Mouse (Mus musculus) midbrain, postnatal 0 days (tissue): ENCODE data around the gene Sugct. TPM values are rescaled to one million over a fixed set of nuclear protein-coding genes. Genes with fewer than 3 reads are reported as not detected.

Experiments
- ATAC-seq: fragments of 200-750 bp; cut with Nextera tagmentation; 2 replicates; pipeline ENCODE4 v1.8.0; 2017; ENCODE audit warnings: moderate number of reproducible peaks, mild to moderate bottlenecking, moderate TSS enrichment, moderate library complexity; ENCODE audit not compliant: low FRiP score
- DNase-seq: peaks from one replicate; pipeline ENCODE4 v3.0.0-alpha.2; 2015; ENCODE audit warnings: low spot score
- H3K27ac ChIP-seq: fragments of 300-500 bp; sonication (generic); 2 replicates; pipeline ENCODE4 v1.5.1; 2014; ENCODE audit warnings: low read depth, mild to moderate bottlenecking, low read length, mixed read lengths
- H3K27me3 ChIP-seq: fragments of 300-500 bp; sonication (generic); 2 replicates; pipeline ENCODE4 v1.6.1; 2014; ENCODE audit warnings: low read length, control low read depth, mixed read lengths; ENCODE audit not compliant: insufficient read depth
- H3K36me3 ChIP-seq: fragments of 300-500 bp; sonication (generic); 2 replicates; pipeline ENCODE4 v1.6.1; 2014; ENCODE audit warnings: low read length, control low read depth, mixed read lengths; ENCODE audit not compliant: insufficient read depth
- H3K4me1 ChIP-seq: fragments of 300-500 bp; sonication (generic); 2 replicates; pipeline ENCODE4 v1.6.1; 2014; ENCODE audit warnings: mild to moderate bottlenecking, control low read depth, antibody characterized with exemption, low read length, mixed read lengths; ENCODE audit not compliant: insufficient read depth
- H3K4me2 ChIP-seq: fragments of 300-500 bp; sonication (generic); 2 replicates; pipeline ENCODE4 v1.6.1; 2014; ENCODE audit warnings: low read depth, mild to moderate bottlenecking, low read length, mixed read lengths; ENCODE audit not compliant: poor library complexity, severe bottlenecking
- H3K4me3 ChIP-seq: fragments of 300-500 bp; sonication (generic); 2 replicates; pipeline ENCODE4 v1.5.1; 2014; ENCODE audit warnings: low read depth, mild to moderate bottlenecking, low read length, moderate library complexity
- H3K9ac ChIP-seq: fragments of 300-500 bp; sonication (generic); replicated peaks from 2 replicates; pipeline ENCODE4 v1.6.1; 2014; ENCODE audit warnings: mild to moderate bottlenecking, low read length, moderate library complexity, mixed read lengths; ENCODE audit not compliant: poor library complexity, severe bottlenecking
- H3K9me3 ChIP-seq: fragments of 300-500 bp; sonication (generic); 2 replicates; pipeline ENCODE4 v1.6.1; 2016; ENCODE audit warnings: low read length, control low read depth
- CTCF ChIP-seq: IDR thresholded peaks from 2 replicates; pipeline ENCODE4 v1.5.1; 2016; ENCODE audit warnings: antibody characterized with exemption, mild to moderate bottlenecking
- WGBS: fragments of 180-500 bp; shearing (Covaris S2); extraction: QIAGEN DNeasy Blood & Tissue Kit; methylation state at CpG from one replicate; pipeline ENCODE4 v1.1.7; 2014; 5-methylcytosine and 5-hydroxymethylcytosine counted together
- polyA plus RNA-seq: library from polyadenylated mRNA; unstranded; fragments of >200 nt; fragmentation: Nextera tagmentation; extraction: Ambion mirVana; gene quantifications from 2 replicates; pipeline ENCODE4 v1.2.1, GENCODE M21; 2015
- total RNA-seq: library from RNA; depleted of rRNA; stranded (reverse); fragments of >200 nt; gene quantifications from 2 replicates; pipeline ENCODE4 v1.2.3, GENCODE M21; 2014

The Sugct gene
- total and polyA plus RNA-seq, 2 experiments from 2014 or later: 1.5 to 2.9 TPM

DNA sequence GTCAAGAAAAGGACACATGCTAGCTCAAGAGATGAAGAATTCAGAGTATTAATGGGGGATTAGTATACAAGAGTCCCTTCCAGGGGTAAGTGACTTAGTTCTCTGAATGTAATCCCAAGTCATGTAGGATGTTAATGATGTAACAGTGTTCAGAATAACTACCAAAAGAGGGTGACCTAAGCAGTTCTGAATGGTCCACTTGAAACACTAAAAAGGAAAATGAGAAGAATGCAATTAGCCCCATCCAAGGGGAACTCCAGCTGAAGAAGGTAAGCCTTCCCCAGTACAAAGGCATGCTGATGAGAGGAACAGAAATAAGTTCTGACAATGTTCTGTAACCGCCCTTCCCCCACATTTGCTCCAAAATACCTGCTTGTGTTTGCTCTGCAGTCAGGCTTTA, 760.3 kb downstream of the Sugct start:
- Histone ChIP-seq H3K36me3 (no peaks in the 10 kb centered on the region), H3K27ac (no peak overlapping the region), H3K9ac (no peak overlapping the region), H3K27me3 (no peaks in the 10 kb centered on the region), H3K9me3 (no peaks in the 10 kb centered on the region), H3K4me2 (no peak overlapping the region), H3K4me1 (no peaks in the 10 kb centered on the region), H3K4me3 (no peak overlapping the region)
- WGBS: 77% methylated on average over 1 of the region's 1 CpGs
- no peak for TF ChIP-seq CTCF
- ATAC-seq: no peak
- DNase-seq: no peak

DNA sequence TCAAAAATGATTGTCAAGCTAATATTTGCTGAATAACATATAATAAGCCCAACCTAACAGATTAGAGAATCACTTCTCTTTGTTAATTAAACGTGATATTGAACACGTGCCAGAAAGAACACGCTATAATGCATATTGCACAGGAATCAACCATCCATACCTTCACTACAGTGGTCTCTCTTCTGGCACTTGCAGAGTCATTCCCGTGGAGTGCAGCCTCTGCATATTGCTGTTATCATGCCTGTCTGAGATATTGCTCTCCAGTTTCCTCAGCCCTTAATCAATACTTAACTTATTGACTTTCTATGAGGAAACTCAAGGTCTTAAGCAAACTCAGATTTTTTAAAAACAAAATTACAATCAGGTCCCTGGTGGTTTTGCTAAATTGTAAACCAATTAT, 761.8 kb downstream of the Sugct start:
- ATAC-seq (no peak), DNase-seq (no peak)
- Histone ChIP-seq H3K4me1 (no peaks in the 10 kb centered on the region), H3K9me3 (no peaks in the 10 kb centered on the region), H3K4me2 (no peak overlapping the region), H3K36me3 (no peaks in the 10 kb centered on the region), H3K4me3 (no peak overlapping the region), H3K27ac (no peak overlapping the region), H3K27me3 (no peaks in the 10 kb centered on the region), H3K9ac (no peak overlapping the region)
- no peak for TF ChIP-seq CTCF
- WGBS: 84% methylated on average over 4 of the region's 4 CpGs

DNA sequence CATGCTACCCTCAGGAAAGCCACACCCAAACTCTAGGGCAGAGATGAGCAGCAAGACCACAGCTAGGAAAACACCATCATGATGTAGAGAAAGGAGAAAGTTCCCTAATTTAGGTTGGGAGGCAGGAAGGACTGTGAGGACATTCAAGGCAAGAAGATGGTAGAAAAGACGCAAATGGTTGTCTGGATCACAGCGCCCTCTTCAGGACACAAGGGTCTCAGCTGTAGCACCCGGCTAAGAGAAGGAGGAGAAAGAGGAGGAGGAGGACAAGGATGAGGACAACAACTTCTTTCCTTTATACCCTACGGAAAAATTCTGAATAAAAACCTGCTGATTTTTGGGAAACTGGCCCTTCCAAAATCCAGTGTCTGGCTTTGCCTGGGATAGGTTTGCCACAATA, 774.0 kb downstream of the Sugct start:
- Histone ChIP-seq H3K9ac (no peak overlapping the region), H3K27me3 (no peaks in the 10 kb centered on the region), H3K4me1 (no peaks in the 10 kb centered on the region), H3K4me3 (no peak overlapping the region), H3K27ac (no peak overlapping the region), H3K9me3 (no peaks in the 10 kb centered on the region), H3K36me3 (no peaks in the 10 kb centered on the region), H3K4me2 (no peak overlapping the region)
- 0 out of 2 replicates have a peak, but pooled peaks have one; percentile 8 for TF ChIP-seq CTCF
- WGBS: 43% methylated on average over 4 of the region's 4 CpGs
- ATAC-seq: no peak
- DNase-seq: no peak

DNA sequence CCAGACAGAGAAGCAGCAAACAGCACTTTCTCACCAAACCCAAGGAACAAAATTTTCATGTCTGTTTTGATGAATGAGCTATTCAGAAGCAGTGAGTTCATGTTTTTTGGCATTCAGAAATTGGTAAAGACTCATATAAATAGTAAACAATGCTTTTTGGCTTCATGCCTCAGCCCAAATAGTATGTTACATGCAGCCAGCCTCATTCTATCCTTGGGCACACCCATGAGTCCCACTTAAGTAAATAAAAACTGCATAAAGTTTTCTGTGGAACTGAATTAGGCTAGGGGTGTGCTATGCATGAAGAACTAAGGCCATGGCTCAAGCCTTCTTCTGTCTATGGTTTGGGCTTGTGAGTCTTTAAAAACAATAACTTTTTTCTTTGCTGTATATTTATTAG, 779.7 kb downstream of the Sugct start:
- Histone ChIP-seq H3K36me3 (no peaks in the 10 kb centered on the region), H3K27me3 (no peaks in the 10 kb centered on the region), H3K9me3 (no peaks in the 10 kb centered on the region), H3K4me1 (no peaks in the 10 kb centered on the region), H3K4me3 (no peak overlapping the region), H3K4me2 (no peak overlapping the region), H3K27ac (no peak overlapping the region), H3K9ac (no peak overlapping the region)
- TF ChIP-seq CTCF: no peak
- DNase-seq (no peak), ATAC-seq (no peak)

DNA sequence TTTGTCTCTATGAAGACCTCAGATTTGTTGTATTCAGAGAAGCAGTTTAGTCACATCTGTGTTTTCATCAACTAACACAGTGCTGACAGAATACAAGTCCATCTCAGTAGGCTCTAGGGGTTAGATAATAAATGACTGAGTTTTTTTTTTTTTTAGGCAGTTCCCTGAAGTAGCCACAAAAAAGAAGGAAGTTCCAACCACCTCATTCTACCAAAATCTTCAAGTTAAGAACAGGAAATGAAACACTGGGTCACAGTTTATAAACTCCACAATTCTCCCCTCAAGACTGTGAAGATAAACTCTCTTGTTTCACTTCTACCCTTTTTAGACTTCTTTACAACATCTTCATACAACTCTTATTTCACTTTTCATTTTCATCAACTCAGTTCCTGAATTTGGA, 783.1 kb downstream of the Sugct start:
- H3K27me3 ChIP-seq: no peaks in the 10 kb centered on the region
- no peak overlapping the region for H3K9ac ChIP-seq
- no peak for ATAC-seq

DNA sequence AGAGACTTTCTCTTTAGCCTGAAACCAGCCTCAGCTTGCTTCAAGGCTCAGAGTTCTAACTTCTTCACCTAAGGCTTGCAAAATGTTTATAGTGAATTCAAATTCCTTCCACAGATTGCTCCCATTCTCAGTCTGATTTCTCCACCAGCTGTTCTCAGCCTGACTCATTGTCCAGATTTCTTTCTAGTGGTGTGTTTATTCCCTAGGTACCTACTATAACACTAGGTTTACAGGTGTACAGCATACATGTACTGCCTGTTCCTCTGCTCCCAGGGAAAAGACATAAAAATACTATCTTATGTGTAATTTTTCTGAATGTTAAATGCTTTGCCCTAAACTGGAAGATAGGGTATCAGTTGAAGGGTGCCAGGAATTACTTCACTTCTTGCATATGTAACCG, 788.4 kb downstream of the Sugct start:
- ATAC-seq (no peak), DNase-seq (no peak)
- Histone ChIP-seq H3K4me2 (no peak overlapping the region), H3K4me1 (no peaks in the 10 kb centered on the region), H3K4me3 (no peak overlapping the region), H3K36me3 (no peaks in the 10 kb centered on the region), H3K27me3 (no peaks in the 10 kb centered on the region), H3K27ac (no peak overlapping the region), H3K9ac (no peak overlapping the region), H3K9me3 (no peaks in the 10 kb centered on the region)
- 100% methylated on average over 1 of the region's 1 CpGs for WGBS
- no peak for TF ChIP-seq CTCF

More for the DNA sequence above, 783.1 kb downstream of the Sugct start:
- no peak overlapping the region for H3K4me2 ChIP-seq
- DNase-seq: no peak
- no peak overlapping the region for H3K27ac ChIP-seq
- H3K4me1 ChIP-seq: no peaks in the 10 kb centered on the region
- no peaks in the 10 kb centered on the region for H3K9me3 ChIP-seq
- H3K36me3 ChIP-seq: no peaks in the 10 kb centered on the region
- no peak for TF ChIP-seq CTCF
- no peak overlapping the region for H3K4me3 ChIP-seq

DNA sequence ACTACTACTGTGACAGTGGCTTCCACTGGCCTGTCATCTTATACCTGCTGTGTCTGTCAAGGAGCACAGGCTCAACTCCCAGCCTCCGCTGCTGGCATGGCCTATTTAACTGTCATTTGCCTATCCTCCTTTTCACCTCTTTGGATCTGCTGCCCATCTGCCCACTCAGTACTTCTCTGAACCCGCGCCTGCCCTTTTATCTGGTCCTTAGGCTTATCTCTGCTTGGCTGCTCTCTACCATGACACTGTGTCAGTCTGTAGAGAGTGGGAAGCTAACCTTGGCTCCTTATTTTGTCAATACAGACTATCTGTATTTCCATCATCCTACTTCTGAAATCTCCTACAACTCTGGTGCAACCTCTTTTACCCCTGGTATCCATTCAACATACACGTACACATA, 793.9 kb downstream of the Sugct start:
- no peak overlapping the region for H3K9ac ChIP-seq
- 66% methylated on average over 4 of the region's 4 CpGs for WGBS
- no peak overlapping the region for H3K4me2 ChIP-seq
- ATAC-seq (no peak), DNase-seq (no peak)
- H3K27me3 ChIP-seq: no peaks in the 10 kb centered on the region
- TF ChIP-seq CTCF: no peak
- no peak overlapping the region for H3K4me3 ChIP-seq
- no peaks in the 10 kb centered on the region for H3K4me1 ChIP-seq
- no peaks in the 10 kb centered on the region for H3K36me3 ChIP-seq
- no peak overlapping the region for H3K27ac ChIP-seq
- H3K9me3 ChIP-seq: no peaks in the 10 kb centered on the region
